Mouse (Mus musculus) heart, adult 2 months (tissue): ENCODE measurements around the gene Foxo4.

Source experiments
- CTCF ChIP-seq: fragments of 200-600 bp; IDR thresholded peaks from 2 replicates; pipeline ENCODE4 v1.8.1; 2022; ENCODE audit warnings: antibody characterized with exemption, mild to moderate bottlenecking, moderate library complexity
- POLR2A ChIP-seq: fragments of 200-500 bp; IDR thresholded peaks from 2 replicates; pipeline ENCODE4 v1.6.1; 2011; ENCODE audit warnings: mild to moderate bottlenecking, low read depth, low read length, control low read depth; ENCODE audit not compliant: insufficient read depth

DNA sequence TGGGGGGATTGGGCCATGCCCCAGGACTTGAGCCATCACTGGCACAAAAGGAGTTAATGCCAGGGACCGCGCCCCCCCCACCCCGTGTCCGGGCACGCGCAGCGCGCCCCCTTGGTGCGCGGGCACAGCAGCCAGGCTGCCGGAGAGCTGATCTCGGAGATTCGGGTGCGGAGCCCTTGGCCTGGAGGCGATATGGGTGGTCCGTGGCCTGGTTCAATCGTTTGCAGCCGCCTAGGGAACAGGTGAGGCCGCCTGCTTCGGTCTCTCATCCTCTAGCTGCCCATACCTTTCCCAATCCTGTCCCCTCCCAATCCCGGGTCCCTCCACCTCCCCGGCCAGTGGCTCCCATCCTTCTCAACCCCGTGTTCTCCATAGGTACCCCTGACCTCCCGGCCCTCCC is 44.7 kb downstream of the Foxo4 start, which contains the start of gene Nlgn3:
- no peak for TF ChIP-seq CTCF
- no peak for TF ChIP-seq POLR2A
